Mouse (Mus musculus) stomach, postnatal 0 days (tissue): ENCODE results near the gene Fbl.
"Not testable (repeated sequence)": the region's sequence is repeated elsewhere in the genome, so short reads cannot be mapped to it uniquely, and the experiment has no call there.

Experiments
- CTCF ChIP-seq: IDR thresholded peaks from 2 replicates; pipeline ENCODE4 v1.5.1; 2016; ENCODE audit warnings: antibody characterized with exemption, low read depth, mild to moderate bottlenecking, moderate library complexity
- EP300 ChIP-seq: optimal IDR thresholded peaks from 2 replicates; pipeline ENCODE3; 2016; ENCODE audit warnings: antibody characterized with exemption

DNA sequence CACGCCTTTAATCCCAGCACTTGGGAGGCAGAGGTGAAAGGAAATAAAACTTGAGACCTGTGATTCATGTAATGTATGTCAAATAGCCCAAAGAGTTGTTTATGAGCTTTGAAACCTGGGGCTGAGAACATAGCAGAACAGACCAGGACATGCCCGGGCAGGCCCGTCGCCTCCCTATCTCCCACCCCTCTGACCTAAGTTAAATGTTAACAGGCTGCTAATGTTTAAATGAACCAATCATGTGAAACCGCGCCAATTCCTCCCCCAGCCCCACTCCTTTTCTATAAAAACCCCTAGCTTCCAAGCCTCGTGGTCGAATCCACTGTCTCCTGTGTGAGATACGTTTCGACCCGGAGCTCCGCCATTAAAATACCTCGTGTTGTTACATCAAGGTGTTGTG, 48.3 kb downstream of the Fbl start:
- not testable (repeated sequence) for TF ChIP-seq CTCF, EP300
